Mouse (Mus musculus) left cerebral cortex, adult 9 months (tissue): Measurements from ENCODE around the gene Tle4.

Experiments used
- DNase-seq, 2 experiments: peaks; one replicate each; pipeline ENCODE4 v3.0.0; 2022; ENCODE audit warnings: low spot score in 2 of 2

Tle4 gene

GRCm38 (mm10) chr19:14591809-14592535, 5.9 kb downstream of the Tle4 start:
- no peak for DNase-seq

- no peak for DNase-seq
Observed at GRCm38 (mm10) chr19:14590154-14590553, 7.7 kb downstream of the Tle4 start.

GRCm38 (mm10) chr19:14588221-14589123, 9.4 kb downstream of the Tle4 start:
- DNase-seq = no peak

GRCm38 (mm10) chr19:14586171-14586570, 11.7 kb downstream of the Tle4 start:
- DNase-seq = no peak

- no peak for DNase-seq
Observed at GRCm38 (mm10) chr19:14585731-14586130, 12.1 kb downstream of the Tle4 start.

GRCm38 (mm10) chr19:14585235-14585634, 12.6 kb downstream of the Tle4 start:
- DNase-seq = no peak

GRCm38 (mm10) chr19:14578698-14579097, 19.2 kb downstream of the Tle4 start:
- no peak for DNase-seq

- no peak for DNase-seq
Observed at GRCm38 (mm10) chr19:14578016-14578415, 19.8 kb downstream of the Tle4 start.

GRCm38 (mm10) chr19:14576311-14576710, 21.5 kb downstream of the Tle4 start:
- DNase-seq = no peak

- no peak for DNase-seq
Observed at GRCm38 (mm10) chr19:14568879-14569278, 29.0 kb downstream of the Tle4 start.

GRCm38 (mm10) chr19:14567081-14567480, 30.8 kb downstream of the Tle4 start:
- no peak for DNase-seq

GRCm38 (mm10) chr19:14566564-14567021, 31.3 kb downstream of the Tle4 start:
- no peak for DNase-seq

GRCm38 (mm10) chr19:14565424-14566069, 32.3 kb downstream of the Tle4 start:
- no peak for DNase-seq

GRCm38 (mm10) chr19:14563273-14563959, 34.4 kb downstream of the Tle4 start:
- DNase-seq = no peak

GRCm38 (mm10) chr19:14547871-14548270, 50.0 kb downstream of the Tle4 start:
- no peak for DNase-seq

GRCm38 (mm10) chr19:14547133-14547842, 50.6 kb downstream of the Tle4 start:
- no peak for DNase-seq

GRCm38 (mm10) chr19:14545485-14545884, 52.4 kb downstream of the Tle4 start:
- no peak for DNase-seq

- no peak for DNase-seq
Observed at GRCm38 (mm10) chr19:14543305-14543704, 54.5 kb downstream of the Tle4 start.

- DNase-seq = no peak
Observed at GRCm38 (mm10) chr19:14540678-14541077, 57.2 kb downstream of the Tle4 start.

GRCm38 (mm10) chr19:14536676-14537075, 61.2 kb downstream of the Tle4 start:
- DNase-seq = no peak

GRCm38 (mm10) chr19:14534447-14534846, 63.4 kb downstream of the Tle4 start:
- no peak for DNase-seq
